Mouse (Mus musculus) liver, postnatal 0 days (tissue): ENCODE measurements around the gene Nsfl1c. TPM values are rescaled to one million over a fixed set of nuclear protein-coding genes. Genes with fewer than 3 reads are reported as not detected.
"Not testable (repeated sequence)": the region's sequence is repeated elsewhere in the genome, so short reads cannot be mapped to it uniquely, and the experiment has no call there.

ENCODE experiments used
- ATAC-seq: fragments of 200-750 bp; cut with Nextera tagmentation; 2 replicates; pipeline ENCODE4 v1.8.0; 2017; ENCODE audit warnings: mild to moderate bottlenecking, moderate library complexity
- DNase-seq: peaks from one replicate; pipeline ENCODE4 v3.0.0-alpha.2; 2016
- H3K27ac ChIP-seq: fragments of 300-500 bp; sonication (generic); 2 replicates; pipeline ENCODE4 v1.5.1; 2014; ENCODE audit warnings: antibody characterized with exemption, moderate library complexity, mild to moderate bottlenecking, low read depth
- H3K27me3 ChIP-seq: fragments of 300-500 bp; sonication (generic); 2 replicates; pipeline ENCODE4 v1.6.1; 2014; ENCODE audit warnings: low read length, control low read depth, mixed read lengths; ENCODE audit not compliant: insufficient read depth
- H3K36me3 ChIP-seq: fragments of 300-500 bp; sonication (generic); replicated peaks from 2 replicates; pipeline ENCODE4 v1.6.1; 2014; ENCODE audit warnings: mild to moderate bottlenecking, control low read depth, low read length, moderate library complexity, mixed read lengths; ENCODE audit not compliant: insufficient read depth
- H3K4me1 ChIP-seq: fragments of 300-500 bp; sonication (generic); 2 replicates; pipeline ENCODE4 v1.6.1; 2014; ENCODE audit warnings: antibody characterized with exemption, mild to moderate bottlenecking, control low read depth; ENCODE audit not compliant: insufficient read depth
- H3K4me2 ChIP-seq: fragments of 300-500 bp; sonication (generic); 2 replicates; pipeline ENCODE4 v1.6.1; 2014; ENCODE audit warnings: low read depth, mild to moderate bottlenecking, low read length, moderate library complexity, mixed read lengths
- H3K4me3 ChIP-seq: fragments of 300-500 bp; sonication (generic); 2 replicates; pipeline ENCODE4 v1.5.1; 2014; ENCODE audit warnings: low read depth, low read length
- H3K9ac ChIP-seq: fragments of 300-500 bp; sonication (generic); replicated peaks from 2 replicates; pipeline ENCODE4 v1.6.1; 2014; ENCODE audit warnings: mild to moderate bottlenecking, moderate library complexity
- H3K9me3 ChIP-seq: fragments of 300-500 bp; sonication (generic); 2 replicates; pipeline ENCODE4 v1.6.1; 2016; ENCODE audit warnings: mild to moderate bottlenecking, control low read depth, low read length, mixed read lengths
- CTCF ChIP-seq: sonication (generic); IDR thresholded peaks from 2 replicates; pipeline ENCODE4 v1.5.1; 2016; ENCODE audit warnings: antibody characterized with exemption, low read depth
- EP300 ChIP-seq: IDR thresholded peaks from 2 replicates; pipeline ENCODE4 v1.6.1; 2016; ENCODE audit warnings: antibody characterized with exemption, low read depth, mild to moderate bottlenecking
- whole genome bisulfite sequencing: fragments of 180-500 bp; shearing (Covaris S2); extraction: QIAGEN DNeasy Blood & Tissue Kit; methylation state at CpG from one replicate; pipeline ENCODE4 v1.1.7; 2014; ENCODE audit not compliant: insufficient replicate concordance; 5-methylcytosine and 5-hydroxymethylcytosine counted together
- polyA plus RNA-seq: library from polyadenylated mRNA; unstranded; fragments of >200 nt; fragmentation: Nextera tagmentation; extraction: Ambion mirVana; gene quantifications from 2 replicates; pipeline ENCODE4 v1.2.1, GENCODE M21; 2015

The Nsfl1c gene
- polyA plus RNA-seq = 49.8 and 52.9 TPM in 2 replicates

DNA sequence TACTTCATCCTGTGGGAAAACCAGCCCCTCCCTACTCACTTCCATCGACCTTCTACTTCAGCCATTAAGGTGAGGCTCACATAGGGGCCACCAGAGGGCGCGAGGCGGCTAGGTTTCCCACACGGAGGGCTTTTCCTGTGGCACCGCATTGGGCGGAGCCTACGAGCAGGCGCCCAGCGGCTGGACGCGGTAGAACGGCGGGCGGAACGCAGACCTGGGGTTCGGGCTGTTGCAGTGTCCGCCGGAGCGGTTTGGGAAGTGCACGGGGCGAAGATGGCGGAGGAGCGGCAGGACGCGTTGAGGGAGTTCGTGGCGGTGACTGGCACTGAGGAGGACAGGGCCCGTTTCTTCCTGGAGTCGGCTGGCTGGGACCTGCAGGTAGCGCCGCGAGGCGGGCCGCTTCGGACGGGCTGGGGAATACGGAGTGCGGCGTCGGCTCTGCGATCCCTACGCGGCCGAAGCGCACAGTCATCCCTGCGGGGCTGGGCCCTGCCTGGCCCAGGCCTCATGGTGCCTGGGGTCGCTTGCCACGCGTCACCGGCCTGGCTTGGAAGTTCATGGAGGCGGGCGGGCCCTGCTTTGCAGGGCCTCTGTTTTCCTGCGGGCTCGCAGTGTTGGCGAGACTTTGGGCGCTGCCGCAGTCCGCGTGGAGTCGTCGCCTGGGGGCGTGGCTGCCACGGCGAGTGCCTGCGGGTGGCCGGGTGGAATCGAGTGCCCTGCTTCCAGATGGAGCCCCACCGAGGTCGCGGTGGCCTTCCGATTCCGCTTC is at the start of gene Nsfl1c:
Gene Nsfl1c (plus strand): TSS at position 148 of the 769 bp plus-strand sequence.
- 3% methylated on average over 70 of the region's 73 CpGs for WGBS
- TF ChIP-seq CTCF (peak; percentile 99), EP300 (peak; percentile 34)
- H3K9me3 ChIP-seq = no peaks in the 10 kb centered on the region
- H3K4me2 ChIP-seq = peak within 1 kb of the TSS; percentile 85
- H3K4me3 ChIP-seq = peak within 1 kb of the TSS; percentile 96
- H3K27ac ChIP-seq = 0 out of 2 replicates have a peak within 1 kb of the TSS, but pooled peaks have one; percentile 40
- no peaks in the 10 kb centered on the region for H3K27me3 ChIP-seq
- DNase-seq = peak; percentile 95
- peaks cover 10% of the 10 kb centered on the region; the same call in 1 of the 2 replicates for H3K36me3 ChIP-seq
- H3K9ac ChIP-seq = peak within 1 kb of the TSS; percentile 93
- ATAC-seq = peak; percentile 100
- peaks cover 6% of the 10 kb centered on the region for H3K4me1 ChIP-seq

DNA sequence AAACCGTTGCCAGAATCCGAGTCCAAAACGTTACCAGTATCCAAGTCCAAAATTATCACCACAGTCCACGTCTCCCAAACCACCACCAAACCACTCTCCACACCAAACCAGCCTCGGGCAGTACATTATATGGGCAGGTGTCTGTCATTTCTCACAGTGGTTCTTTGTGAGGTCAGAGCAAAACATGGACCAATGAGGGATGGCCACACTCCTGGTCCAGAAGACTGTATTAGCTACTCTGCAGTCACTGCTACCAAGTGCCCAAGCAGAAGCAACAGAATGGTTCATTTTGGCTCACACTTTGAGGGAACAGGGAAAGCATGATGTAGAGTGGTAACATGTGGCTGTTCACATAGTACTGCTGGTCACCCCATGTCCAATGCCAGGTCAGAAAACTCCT is 17.9 kb upstream of the Nsfl1c start, which contains the start of gene 4921509C19Rik:
Gene 4921509C19Rik (minus strand): TSS at position 101 of the 400 bp plus-strand sequence.
- not testable (repeated sequence) for H3K9me3 ChIP-seq, H3K27ac ChIP-seq, ATAC-seq, H3K4me1 ChIP-seq, H3K27me3 ChIP-seq, H3K4me3 ChIP-seq, H3K9ac ChIP-seq, H3K4me2 ChIP-seq, DNase-seq, H3K36me3 ChIP-seq
- WGBS = 71% methylated on average over 4 of the region's 5 CpGs

DNA sequence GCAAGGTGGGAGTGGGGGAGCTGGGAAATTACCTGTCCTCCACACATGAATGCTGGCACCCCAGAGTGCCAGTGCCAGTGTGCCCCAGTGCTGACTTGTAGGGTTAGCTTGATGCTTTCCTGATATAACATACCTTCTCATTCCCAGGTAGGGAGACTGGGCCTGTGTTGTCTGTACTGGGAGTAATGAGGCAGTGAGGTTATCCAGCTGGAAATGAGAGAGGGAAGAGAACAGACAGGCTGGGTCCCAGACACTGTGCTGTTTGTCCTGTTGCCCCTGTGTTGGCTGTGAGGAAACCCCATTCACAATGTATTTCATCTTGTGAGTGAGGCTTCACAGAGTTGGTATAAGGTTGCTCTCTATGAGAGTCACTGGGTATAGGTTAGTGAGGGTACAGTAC is 7.5 kb upstream of the Nsfl1c start:
- no peak for DNase-seq
- Histone ChIP-seq H3K36me3 (no peaks in the 10 kb centered on the region), H3K9me3 (no peaks in the 10 kb centered on the region), H3K9ac (no peak overlapping the region), H3K27me3 (no peaks in the 10 kb centered on the region), H3K4me1 (no peaks in the 10 kb centered on the region), H3K4me2 (no peak overlapping the region), H3K4me3 (no peak overlapping the region), H3K27ac (no peak overlapping the region)
- TF ChIP-seq CTCF (no peak), EP300 (no peak)
- ATAC-seq = no peak

DNA sequence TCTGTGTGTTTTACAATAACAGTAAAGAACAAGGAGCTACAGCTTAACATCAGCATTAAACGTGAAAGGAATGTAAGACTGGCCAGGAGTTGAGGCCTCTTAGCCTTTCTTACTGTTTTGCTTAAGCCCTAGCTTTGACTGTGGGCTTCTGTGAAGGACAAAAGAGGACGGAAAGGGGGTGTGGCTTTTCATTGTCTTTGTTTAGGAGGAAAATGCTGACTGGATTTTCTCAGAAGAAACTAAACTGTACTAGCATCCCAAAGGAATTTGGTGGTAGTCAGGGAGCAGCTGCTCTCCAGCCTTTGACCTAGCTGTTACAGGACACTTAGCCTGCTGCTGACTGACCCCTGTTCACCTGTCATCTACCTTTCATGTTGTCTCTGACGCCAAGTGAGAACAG is 4.4 kb downstream of the Nsfl1c start:
- Histone ChIP-seq H3K4me1 (peaks cover 6% of the 10 kb centered on the region), H3K36me3 (peaks cover 30% of the 10 kb centered on the region), H3K4me2 (no peak overlapping the region), H3K27ac (no peak overlapping the region), H3K27me3 (no peaks in the 10 kb centered on the region), H3K9me3 (no peaks in the 10 kb centered on the region), H3K4me3 (no peak overlapping the region), H3K9ac (no peak overlapping the region)
- WGBS = 63% methylated on average over 3 of the region's 3 CpGs
- ATAC-seq (no peak), DNase-seq (no peak)
- no peak for TF ChIP-seq EP300
- TF ChIP-seq CTCF = no peak

DNA sequence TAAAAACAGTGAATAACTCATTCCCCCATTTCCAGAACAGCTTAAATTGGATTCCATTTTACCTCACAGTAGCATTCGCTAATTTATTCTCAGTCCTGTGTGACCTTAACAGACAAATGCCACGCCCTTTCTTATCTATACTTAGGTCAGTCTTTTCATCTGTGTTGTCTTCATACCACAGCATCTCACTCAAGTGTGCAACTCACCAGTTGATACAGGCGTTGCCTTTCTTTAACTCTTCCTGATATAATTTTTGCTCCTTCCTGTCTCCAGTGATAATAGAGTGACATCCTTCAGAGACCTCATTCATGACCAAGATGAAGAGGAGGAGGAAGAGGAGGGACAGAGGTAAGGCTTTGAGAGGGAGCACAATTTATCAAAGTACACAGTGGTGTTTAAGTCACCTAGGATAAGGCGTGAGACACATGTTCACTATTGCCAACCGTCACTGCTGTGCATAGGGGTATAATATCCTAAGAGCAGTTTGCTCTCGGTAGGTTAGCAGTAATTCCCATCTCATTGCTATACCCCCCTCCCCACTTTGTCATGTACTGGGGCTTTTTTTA is 6.5 kb downstream of the Nsfl1c start:
- Histone ChIP-seq H3K36me3 (peaks cover 42% of the 10 kb centered on the region), H3K9ac (no peak overlapping the region), H3K27me3 (no peaks in the 10 kb centered on the region), H3K4me3 (no peak overlapping the region), H3K4me2 (no peak overlapping the region), H3K4me1 (no peaks in the 10 kb centered on the region; the same call in 1 of the 2 replicates), H3K9me3 (no peaks in the 10 kb centered on the region), H3K27ac (no peak overlapping the region)
- ATAC-seq (no peak; the same call in 1 of the 2 replicates), DNase-seq (no peak)
- TF ChIP-seq CTCF = no peak
- no peak for TF ChIP-seq EP300
- 63% methylated on average over 6 of the region's 6 CpGs for WGBS

DNA sequence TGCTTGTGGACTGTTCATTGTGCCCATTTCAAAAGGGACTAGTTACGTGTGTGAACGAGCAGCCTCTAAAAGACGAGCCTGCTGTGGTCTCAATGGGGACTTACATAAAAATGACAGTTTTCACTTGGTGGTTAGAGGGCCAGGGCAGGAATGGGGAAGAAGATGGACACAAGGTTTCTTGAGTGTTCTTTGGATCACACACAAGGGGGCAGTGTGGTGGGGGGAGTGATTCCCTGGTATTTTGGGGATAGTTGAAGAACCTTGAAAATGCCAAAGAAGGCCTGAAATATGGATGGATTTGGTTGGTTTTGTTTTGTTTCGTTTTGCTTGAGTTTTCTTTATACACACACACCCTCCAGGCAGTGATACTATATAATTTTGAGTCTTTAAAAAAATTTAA is 10.2 kb downstream of the Nsfl1c start:
- no peak overlapping the region for H3K27ac ChIP-seq
- no peaks in the 10 kb centered on the region for H3K4me1 ChIP-seq
- 80% methylated on average over 4 of the region's 4 CpGs for WGBS
- no peaks in the 10 kb centered on the region for H3K9me3 ChIP-seq
- no peak overlapping the region for H3K4me2 ChIP-seq
- H3K27me3 ChIP-seq = no peaks in the 10 kb centered on the region
- H3K4me3 ChIP-seq = no peak overlapping the region
- ATAC-seq (no peak), DNase-seq (no peak)
- H3K9ac ChIP-seq = no peak overlapping the region
- TF ChIP-seq EP300 (no peak), CTCF (peak; percentile 31)
- peaks cover 57% of the 10 kb centered on the region for H3K36me3 ChIP-seq
